Mouse (Mus musculus): Measurements from ENCODE around the gene Plekhg3.

DNA sequence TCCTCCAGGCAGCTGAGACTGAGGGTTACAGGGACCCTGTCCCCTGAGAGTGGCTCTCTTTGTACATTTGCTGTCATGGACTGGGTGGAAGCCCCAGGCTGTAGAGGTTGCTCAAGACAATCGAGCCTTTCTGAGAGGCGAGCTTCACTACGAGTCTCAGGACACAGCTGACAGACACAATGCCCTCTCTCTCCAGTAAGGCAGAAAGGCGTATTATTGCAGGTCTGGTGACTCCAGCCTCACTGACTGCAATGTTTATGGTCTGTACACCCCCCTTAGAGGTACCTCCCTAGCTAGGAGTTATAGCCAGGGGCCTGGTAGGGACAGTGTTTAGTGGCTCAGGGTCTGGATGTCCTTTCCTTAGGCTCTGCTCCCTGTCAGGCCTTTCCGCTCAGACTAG lies 22.9 kb upstream of the Plekhg3 start:
- TF ChIP-seq CTCF (IDR thresholded peaks at IDR 0.05; ENCODE audit: low read depth, low read length) (no peak), POLR2A (IDR thresholded peaks at IDR 0.05; ENCODE audit: extremely low read depth, insufficient read depth, low read length) (no peak)

All from liver, adult 2 months (tissue).